Mouse (Mus musculus) small intestine, adult 2 months (tissue): ENCODE data around the gene Sucla2.

ENCODE experiments used
- CTCF ChIP-seq: fragments of 200-500 bp; IDR thresholded peaks from 2 replicates; pipeline ENCODE4 v1.5.1; 2012; ENCODE audit warnings: low read depth, mild to moderate bottlenecking, control low read depth, inconsistent platforms, low read length, moderate library complexity, mixed read lengths; ENCODE audit not compliant: insufficient replicate concordance, insufficient read length; ENCODE audit errors: extremely low read depth
- POLR2A ChIP-seq: fragments of 200-500 bp; IDR thresholded peaks from 2 replicates; pipeline ENCODE4 v1.6.1; 2012; ENCODE audit warnings: low read depth, mild to moderate bottlenecking, control low read depth, inconsistent platforms, low read length, moderate library complexity

DNA sequence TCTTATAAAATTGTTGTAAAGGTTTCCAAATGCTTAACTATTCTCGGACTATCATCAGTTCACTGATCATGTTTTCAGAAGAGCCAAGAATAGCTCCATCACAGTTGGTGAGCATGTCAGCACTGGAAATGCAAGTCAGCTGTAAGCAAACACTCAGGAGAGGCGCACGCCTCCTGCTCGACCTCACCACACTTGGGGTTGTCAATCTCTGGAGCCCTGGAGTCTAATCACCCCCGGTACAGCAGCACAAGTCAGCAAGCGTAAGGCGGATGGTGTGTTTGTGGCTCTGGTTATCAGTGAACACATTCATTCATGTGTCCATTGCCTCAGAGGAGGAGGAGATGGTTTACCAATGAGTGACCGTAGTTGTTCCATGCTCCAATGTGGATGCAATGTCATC, 74.6 kb downstream of the Sucla2 start:
- TF ChIP-seq CTCF (no peak), POLR2A (no peak)
